Mouse (Mus musculus): ENCODE results near the gene Nfib.

The Nfib gene

DNA sequence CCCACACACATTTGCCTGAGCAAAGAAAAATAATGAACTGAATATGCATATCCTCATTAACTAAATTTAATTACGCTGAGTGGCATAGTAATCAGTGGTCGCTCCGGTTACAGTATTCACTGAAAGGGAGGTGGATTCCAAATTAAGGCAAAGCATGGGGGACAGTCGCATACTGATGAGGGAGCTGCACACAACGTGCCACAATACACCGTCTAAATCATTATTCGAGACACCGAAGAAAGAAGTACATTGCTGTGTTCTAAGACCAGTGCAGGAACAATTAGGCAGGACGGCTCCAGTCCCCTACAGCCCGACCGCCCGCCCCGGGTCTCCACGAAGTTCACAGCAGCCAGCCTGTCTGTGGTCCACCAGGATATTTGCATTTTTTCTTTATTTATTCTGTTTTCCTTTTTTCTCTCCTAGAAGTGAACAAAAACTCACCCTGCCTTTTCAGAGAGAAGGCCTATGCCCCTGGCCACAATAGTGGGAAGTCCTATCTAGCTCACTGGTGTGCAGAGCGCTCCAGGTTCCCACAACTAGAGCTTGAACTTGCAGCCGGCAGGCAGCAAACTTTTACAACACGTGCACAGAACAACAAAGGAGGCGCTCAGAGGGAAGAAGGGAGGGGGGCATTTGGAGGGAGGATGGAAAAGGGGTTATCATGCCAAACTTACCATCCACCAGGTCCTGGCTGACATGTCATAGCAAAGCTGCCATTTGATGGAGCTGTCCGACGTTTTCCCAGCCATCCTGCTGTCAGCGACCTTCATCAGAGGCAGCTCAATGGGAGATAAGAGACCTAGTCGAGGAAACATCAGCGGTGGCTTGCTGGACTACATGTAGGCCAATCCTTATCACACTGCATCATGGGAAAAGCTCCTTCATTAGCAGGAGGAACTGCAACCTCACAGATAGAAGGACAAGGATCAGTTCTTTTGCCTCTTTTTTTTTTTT lies at the start of gene Nfib:
Gene Nfib, minus strand, starts transcription at position 910 of the 954 bp plus-strand sequence.
- no peak for DNase-seq (ENCODE audit: low read depth)

DNA sequence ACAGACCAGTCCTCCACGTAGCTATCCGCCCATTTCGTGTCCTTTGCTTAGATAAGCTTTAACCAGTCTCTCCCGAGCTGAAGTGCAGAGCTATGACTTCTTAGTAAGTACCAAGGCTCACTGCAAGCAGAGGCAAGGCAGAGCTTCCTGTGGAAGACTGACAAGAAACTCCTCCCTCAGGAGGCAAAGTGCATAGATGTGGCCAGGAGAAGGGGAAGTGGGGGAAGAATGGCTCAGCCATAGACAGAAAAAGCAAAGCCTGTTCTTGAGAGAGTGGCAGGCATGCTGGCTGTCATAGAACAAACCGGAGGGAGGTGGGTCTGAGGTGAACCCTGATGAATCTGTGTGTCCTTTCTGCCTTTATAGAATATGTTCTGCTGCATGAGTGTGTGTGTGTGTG lies 30.2 kb upstream of the Nfib start:
- DNase-seq (ENCODE audit: low read depth) = no peak

DNA sequence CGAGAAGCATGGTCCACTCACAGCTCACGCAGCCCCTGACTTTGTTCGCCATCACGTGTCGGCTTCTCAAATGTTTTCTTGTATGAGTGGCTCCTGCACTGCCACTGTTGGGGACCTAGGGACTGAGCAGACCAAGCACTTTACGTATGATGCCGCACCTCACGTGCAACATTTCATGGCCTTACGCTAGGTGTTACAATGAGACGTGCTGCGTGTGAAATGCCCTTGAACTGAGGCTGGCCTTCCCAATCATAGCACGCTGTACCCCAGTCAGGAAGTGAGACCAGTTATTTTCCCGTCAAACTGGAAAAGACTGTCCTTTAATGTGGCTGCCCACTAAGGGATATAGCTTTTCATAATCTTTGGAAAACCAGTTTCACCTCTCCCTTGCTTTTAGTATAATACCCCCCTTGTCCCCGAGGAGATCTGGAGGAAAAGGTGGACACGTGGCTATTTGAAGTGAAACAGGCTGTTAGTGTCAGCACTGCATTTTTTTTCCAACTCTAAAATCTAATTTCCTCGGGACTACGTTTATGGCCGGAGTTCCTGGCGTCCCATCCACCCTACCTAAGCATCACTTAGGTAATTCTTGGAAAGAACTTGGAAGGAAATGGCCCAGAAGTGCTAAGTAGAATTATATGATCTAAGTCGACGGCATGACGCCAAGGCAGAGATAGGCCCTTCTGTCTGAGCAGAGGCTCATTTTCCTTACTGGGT lies 29.4 kb upstream of the Nfib start:
- no peak for DNase-seq (ENCODE audit: low read depth)

DNA sequence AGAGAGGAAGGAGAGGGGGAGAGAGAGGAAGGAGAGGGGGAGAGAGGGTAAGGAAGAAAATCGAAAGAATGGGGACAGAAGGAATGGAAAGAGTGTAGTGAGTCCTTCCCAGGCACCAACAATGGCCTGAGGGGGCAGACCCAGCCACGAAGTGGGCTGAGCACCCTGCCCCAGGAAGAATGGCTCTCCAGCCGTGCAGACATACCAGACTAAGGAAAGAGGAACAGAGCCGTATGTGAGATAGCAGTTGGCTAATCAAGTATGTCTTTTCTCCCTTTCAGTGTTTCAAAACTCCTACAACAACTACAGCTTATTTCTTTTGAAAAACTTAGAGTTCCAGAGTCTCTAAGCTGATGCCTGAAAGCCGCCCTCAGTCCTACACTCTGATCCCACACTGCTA lies 28.8 kb upstream of the Nfib start:
- no peak for DNase-seq (ENCODE audit: low read depth)

DNA sequence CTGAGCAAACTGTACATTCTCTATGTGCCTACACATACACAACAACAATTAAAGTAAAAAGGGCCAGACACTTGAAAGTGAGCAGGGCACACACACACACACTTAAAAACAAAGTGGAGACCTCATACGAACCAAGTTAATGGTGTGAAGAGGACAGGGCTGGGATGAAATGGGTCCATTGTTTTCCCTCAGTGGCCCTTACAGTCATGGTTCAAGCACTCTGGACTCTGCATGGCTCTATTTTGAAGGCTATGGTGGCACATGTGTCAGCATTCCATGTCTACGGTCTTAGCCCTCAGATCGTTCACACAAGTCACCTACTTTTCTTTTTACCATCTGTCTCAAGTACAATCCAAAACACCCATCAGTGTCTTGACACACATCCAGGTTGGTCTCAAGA lies 28.1 kb upstream of the Nfib start:
- DNase-seq (ENCODE audit: low read depth) = no peak

DNA sequence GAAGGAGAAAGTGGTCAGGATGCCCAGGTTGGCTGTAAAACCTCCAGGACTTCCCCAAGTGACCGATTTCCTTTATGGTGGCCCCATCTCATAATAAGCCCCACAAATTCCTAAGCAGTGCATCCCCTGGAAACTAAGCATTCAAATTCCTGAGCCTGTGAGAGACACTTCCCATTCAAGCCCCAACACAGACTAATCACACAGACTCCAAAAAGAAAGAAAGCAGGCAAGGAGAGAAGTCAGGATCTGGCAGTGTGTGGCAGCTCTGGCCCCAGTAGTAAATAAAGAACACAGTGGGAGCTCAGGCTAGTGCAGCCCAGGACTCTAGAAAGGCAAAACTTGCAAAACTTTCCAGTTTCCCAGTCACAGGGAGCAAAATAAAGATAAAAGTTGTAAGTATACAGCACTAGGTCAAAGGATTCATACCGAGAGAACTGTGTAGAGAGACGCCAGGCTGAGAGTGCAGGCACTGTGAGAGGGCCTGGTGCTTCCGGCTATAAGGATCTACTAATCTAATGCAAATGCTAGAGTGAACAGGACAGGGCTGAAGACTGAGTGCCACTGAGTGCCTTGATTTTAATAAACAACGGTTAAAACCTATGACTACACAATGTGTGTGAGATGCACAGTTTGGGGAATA lies 24.8 kb upstream of the Nfib start:
- no peak for DNase-seq (ENCODE audit: low read depth)

DNA sequence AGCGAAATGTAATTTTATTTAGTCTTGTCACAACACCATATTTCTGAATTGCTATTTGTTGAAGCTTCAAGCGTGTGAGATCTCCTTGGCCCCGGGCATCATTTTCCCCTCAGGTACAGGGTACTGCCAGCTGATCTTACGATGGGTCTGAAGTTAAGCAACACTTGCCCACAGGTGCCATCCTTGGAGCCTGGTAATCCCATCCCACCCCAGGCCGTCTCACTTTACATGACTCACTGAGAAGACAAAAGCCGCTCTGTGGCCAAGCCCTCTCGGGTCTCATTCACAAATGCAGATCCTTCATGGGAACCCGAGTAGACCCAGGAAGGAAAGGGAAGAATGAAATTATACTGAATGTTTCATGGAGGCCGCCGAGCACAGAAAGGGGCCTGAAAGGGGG lies 18.5 kb upstream of the Nfib start:
- DNase-seq (ENCODE audit: low read depth) = no peak

DNA sequence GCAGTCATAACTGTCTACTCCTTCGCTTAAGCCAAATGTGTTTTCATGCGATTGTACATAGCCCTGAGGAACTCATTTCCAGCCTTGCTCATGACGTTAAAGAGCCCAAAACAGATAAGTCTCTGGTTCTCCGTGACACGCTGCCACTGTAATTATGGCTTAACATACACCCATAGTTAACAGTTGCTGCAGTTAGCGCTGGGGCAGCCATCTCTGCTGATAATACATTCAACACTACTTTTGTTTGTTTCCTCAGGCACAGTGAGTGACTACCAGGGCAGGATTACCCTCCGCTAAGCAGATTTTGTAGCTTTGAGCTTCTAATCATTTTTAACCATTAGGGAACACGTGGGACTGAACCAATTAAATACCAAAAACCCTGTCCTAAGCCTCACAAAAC lies 17.5 kb upstream of the Nfib start:
- DNase-seq (ENCODE audit: low read depth) = no peak

DNA sequence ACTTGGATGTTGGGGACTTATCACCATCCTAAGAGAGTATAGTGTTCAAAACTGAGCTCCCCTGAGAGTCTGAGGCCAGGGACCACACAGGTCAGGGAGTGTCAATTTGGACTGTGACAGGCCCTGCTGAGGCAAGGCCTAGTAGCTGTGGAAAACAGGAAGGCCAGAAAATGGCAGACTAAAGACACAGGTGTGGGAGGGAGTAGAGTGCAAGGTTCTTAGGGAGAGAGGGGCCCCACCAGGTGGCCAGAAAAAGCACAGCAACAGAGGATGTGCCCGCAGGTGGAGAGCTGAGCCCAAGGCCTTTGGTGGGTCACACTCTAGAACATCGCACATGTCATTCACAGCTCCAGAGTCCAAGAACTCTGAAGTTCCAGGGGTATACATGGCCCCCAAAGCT lies 10.3 kb upstream of the Nfib start:
- no peak for DNase-seq (ENCODE audit: low read depth)

DNA sequence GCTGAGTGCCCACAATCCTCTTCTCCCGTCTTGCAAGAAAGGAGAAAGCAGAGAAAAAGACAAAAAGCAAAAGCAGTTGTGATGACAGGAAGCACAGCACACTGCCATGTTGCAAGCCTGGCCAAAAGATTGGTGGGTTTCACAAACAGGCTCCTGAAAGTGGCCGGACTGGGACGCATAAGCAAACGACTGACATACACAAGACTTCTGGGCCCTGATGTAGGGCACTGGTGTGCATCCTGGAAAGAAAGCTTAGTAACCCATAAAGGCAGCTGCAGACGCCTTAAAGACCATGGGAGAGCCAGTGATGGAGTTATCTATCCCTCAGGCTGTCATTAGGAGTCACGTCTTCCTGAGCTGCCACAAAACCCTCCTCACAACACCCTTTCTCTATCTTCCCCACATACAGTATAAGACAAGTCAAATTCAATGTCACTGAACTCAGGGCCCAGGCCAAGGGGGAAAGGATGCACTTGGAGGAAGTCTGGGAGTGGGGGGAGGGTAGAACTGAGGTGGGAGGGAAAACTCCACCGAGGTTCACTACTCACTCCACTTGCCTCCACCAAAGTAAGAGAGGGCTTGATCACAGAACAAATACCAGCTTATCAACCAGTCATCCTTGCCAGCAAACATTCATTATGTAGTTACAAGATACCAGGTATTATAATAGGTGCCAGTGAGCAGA lies 6.2 kb upstream of the Nfib start:
- no peak for DNase-seq (ENCODE audit: low read depth)

DNA sequence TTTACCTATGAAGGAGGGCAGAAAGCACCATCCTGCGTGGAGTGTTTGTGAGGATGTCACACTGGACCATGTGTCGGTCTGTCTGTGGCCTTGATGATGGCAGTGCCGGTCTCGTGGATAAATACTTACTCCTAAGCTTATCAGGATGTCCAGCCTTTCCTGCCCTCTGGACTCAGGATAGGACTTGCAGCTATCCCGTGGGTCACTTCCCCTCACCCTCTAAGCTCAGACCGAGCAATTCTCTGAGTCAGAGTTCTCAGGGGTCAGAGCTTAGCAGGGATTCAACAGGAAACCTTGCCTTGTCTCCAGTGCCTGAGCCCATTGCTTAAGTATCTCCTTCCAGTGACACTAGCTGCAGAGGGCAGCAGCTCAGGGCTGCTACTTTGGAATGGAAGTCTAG lies 4.1 kb upstream of the Nfib start:
- no peak for DNase-seq (ENCODE audit: low read depth)

DNA sequence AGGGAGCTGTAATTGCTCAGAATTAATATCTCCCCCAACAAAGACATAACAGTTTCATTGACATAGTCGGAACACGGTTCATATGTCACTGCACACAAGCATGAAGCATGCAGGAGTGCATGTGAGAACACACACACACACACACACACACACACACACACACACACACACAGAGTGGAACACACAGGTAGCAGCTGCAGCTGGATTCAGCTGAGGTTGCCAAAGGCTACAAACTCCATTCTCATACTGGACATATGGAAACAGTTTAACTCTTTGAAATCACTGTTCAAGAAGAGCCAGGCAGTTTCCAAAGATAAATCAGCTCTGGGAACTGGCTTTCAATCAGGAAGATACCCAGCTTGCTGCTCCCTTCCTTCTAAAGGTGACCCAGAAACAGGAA lies 462 bp upstream of the Nfib start:
- DNase-seq (ENCODE audit: low read depth) = no peak

DNA sequence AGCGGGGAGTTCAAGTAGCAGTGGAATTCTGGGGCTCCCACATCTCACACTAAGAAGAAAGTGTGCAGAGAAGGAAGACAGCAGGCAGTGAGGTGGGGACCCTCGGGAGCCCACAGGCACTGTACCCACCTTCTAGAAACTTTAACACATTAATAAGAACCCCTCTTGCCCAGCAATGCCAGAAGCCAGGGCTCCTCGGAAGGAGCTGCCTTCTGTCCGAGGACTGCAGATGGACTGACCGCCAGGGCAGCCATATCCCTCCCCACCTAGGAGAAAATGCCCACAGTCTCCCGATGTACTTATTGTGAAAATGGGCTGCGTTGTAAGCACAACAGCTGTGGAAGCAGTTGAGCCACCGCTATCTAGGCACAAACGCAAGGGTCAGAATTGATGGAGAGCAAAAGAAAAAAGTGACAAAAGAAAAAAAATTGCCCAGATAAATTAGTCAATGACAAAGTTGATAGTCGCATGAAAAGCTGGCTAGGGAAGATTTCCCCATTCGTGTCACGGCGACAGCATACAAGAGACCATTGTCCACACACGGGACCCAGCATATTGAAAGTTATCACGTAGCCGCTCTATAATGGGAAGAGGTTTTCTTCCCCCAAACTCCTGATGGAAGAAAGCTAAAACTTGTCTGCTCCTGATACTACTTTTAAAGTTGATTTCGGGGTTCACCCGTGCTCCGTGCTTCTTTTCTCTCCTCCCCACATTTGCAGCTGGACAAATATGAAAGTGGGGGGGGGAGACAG lies 1.3 kb downstream of the Nfib start:
- DNase-seq (ENCODE audit: low read depth) = no peak

DNA sequence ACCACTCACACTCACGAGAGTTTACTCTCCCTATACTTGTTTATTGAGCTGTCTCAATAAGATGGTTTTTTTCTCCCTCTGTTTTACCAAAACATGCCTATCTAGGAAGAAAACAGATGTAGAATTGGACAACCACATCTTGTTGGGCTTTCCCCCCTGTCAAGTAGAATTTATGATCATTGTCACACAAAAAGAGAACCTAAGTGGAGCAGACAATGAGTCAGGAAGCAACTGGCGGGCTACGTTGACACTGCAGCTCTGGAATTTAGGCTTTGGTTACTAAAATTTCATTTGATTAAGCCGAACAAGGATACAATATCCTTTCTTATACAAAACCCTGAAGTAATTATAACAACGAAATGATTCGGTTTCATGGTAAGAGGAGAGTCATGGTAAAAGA lies 2.7 kb downstream of the Nfib start:
- no peak for DNase-seq (ENCODE audit: low read depth)

DNA sequence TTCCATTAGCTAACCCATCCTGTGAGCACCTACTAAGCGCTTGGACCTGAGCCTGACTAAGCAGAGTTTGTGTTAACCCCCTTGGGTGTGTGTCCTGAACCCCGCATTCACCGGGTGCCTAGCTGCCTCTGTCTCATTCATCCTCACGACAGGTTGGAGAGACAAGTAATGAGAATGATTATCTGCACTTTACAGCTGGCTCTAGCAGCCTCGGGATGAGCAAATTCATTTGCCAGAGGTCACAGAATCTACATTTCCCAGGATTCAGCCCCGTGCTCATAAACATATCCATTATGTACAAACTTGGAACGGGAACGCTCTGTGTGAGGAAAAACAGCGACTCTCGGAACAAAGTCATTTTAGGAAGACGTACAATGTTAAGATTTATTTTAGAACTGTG lies 6.0 kb downstream of the Nfib start:
- DNase-seq (ENCODE audit: low read depth) = no peak

DNA sequence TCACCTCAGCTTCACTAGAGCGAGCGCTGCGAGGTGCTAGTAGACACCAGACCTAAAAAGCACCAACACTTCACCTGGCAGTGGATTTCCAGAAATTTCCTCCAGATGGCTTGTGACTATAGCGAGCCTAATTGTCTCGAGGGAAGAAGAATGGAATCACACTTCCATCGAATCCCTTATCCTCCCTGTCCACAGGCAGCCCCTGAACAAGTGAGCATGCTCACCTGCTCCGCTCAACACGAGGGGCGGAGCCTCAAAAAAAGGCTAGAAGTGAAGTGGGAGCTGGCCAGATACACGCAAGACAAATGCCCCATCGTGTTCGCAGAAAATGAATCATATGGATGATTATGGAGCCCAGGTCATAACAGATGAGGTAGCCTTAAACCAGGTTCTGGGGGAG lies 6.9 kb downstream of the Nfib start:
- DNase-seq (ENCODE audit: low read depth) = no peak

DNA sequence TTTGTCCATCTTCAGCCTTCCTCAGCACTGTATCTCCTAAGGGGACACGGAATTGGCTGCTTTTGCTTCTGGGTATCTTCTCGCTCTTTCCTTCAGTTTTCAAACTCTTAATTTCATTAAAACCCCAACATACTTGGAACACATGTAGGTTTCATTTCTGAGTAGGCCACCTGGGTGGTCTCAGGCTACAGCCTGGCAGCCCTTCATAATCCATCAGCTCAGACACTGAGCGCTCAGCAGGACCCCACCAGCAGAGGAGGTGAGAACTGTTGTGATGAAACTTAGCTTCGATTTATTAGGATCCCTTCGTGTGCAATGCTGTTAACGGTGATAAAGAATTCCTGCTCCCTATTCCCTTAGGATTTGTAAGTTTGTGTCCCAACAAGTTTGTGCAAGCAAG lies 8.4 kb downstream of the Nfib start:
- no peak for DNase-seq (ENCODE audit: low read depth)

DNA sequence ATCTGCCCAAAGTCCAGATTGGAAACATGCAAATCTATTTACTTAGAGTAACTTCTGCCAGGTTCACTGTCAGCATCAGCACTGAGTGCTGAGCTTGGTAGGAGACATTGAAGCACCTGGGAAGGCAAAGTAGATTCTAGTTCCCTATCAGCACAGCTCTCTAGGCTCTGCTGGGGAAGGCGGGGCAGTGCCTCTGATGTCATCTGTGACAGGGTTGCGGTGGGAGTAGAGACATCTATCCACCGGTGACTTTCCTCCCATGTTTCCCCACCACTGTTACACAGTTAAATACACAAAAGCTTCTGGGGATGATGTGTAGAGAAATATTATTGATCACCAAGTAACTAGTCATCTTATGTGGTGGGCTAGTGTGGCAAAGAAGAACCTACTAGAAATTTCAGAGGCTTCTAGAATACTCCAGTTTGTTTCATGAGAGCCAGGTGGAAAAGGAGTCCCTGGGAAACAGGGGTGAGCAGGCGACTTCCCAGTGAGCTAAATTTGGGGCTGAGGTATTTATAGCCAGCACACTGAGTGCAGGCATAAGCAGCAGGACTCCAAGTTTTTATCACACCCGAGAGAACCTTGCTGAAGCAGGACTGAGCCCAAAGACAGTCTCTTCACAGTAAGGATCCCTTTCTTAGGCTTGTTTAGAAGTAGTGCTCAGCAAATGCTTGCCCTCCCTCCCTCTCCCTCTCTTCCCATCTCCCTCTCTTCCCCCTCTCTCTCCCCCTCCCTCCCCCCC lies 9.6 kb downstream of the Nfib start:
- no peak for DNase-seq (ENCODE audit: low read depth)

DNA sequence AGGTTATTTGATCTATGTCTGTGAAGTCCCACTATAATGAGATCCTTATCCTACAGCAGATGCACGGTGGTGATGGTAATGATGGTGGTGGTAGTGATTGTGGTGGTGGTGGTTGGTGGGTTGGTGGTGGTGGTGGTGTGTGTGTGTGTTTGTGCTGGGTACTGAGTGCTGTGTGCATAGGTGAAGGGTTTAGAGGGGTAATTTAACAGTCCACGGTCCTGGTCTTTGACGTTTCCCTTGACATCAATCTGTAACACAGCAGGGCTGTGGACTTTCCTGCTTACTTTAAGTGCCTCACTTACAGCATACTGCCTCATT lies 13.6 kb downstream of the Nfib start:
- DNase-seq (ENCODE audit: low read depth) = no peak

DNA sequence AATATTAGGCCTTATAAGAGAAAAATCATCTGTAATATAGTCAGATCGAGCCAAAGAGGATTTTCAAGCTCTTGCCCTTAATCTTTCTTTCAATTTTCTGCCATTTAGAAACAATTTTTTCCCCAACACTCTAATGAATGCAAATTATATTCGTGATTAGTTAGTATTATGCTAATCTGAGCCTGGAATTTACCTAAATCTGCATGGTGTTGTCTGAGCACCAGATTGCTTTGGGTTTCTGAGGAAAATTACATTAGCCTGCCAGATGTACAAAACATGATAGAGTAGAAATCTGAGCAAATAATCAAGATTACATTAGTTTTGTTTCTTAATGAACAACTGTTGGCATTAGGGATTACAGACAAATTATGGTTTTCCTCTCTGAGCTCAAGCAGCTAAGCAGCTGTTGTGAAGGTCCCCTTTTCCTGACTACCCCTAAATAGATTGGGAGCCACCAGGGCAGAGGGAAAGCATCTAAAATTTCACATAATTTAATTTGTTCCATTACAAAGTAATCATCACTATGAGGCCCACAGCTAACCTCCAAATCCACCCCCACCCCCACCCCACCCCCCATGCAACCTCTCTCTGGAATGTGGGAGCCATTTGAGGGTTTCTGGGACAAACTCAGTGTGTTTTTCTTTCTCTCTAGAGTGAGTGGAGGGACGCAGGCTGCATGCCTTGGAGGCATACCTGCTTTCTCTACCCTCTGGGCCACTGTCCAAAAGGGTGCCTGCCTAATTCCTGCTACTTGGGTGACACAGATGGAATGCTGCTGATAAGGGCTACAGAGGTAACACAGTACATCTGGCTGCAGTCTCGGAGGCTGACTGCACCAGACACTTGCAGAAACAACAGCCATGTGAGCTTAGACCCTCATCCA lies 14.2 kb downstream of the Nfib start:
- no peak for DNase-seq (ENCODE audit: low read depth)
